Mouse (Mus musculus) CH12.LX (cell line): ENCODE data around the gene Rai14. TPM values are rescaled to one million over a fixed set of nuclear protein-coding genes. Genes with fewer than 3 reads are reported as not detected.

Experiments used
- DNase-seq: peaks from one replicate; pipeline ENCODE4 v3.0.0-alpha.2; 2013; ENCODE audit errors: extremely low read depth
- H3K27ac ChIP-seq: 2 replicates; pipeline ENCODE4 v1.5.1; 2012; ENCODE audit warnings: low read depth, mild to moderate bottlenecking, control low read depth, moderate library complexity; ENCODE audit not compliant: insufficient read depth
- H3K27me3 ChIP-seq: replicated peaks from 2 replicates; pipeline ENCODE3; 2012; ENCODE audit warnings: inconsistent platforms
- H3K36me3 ChIP-seq, 2 experiments: replicated peaks in 1 of 2; 2 replicates each; pipeline versions ENCODE3 to v1.6.1; 2012; ENCODE audit warnings: inconsistent platforms in 1 of 2, low read length in 1 of 2, mild to moderate bottlenecking in 1 of 2, mixed read lengths in 1 of 2, moderate library complexity in 1 of 2; ENCODE audit not compliant: control insufficient read depth in 1 of 2, insufficient read depth in 1 of 2
- H3K4me1 ChIP-seq, 2 experiments: 2 replicates each; pipeline ENCODE4 v1.6.1; 2012; ENCODE audit warnings: inconsistent platforms in 1 of 2, moderate library complexity in 1 of 2; ENCODE audit not compliant: insufficient read depth in 2 of 2, control insufficient read depth in 1 of 2
- H3K4me2 ChIP-seq: 2 replicates; pipeline ENCODE4 v1.6.1; 2012; ENCODE audit warnings: low read depth, mild to moderate bottlenecking, control low read depth; ENCODE audit not compliant: poor library complexity, insufficient read depth, severe bottlenecking
- H3K4me3 ChIP-seq, 3 experiments: fragments of 150-350 bp in 1 of 3; sonication (generic) in 1 of 3; replicated peaks in 1 of 3; 2 replicates each; pipeline versions ENCODE3 to v1.5.1; 2011 to 2012; ENCODE audit warnings: low read depth in 2 of 3, low read length in 2 of 3, mild to moderate bottlenecking in 2 of 3, moderate library complexity in 2 of 3, control low read depth in 1 of 3, improper control_type of control experiment in 1 of 3, inconsistent platforms in 1 of 3, mixed read lengths in 1 of 3; ENCODE audit not compliant: poor library complexity in 1 of 3
- H3K79me2 ChIP-seq: replicated peaks from 2 replicates; pipeline ENCODE4 v1.6.1; 2012; ENCODE audit warnings: mild to moderate bottlenecking, moderate library complexity; ENCODE audit not compliant: control insufficient read depth, poor library complexity, insufficient read depth, severe bottlenecking; ENCODE audit errors: extremely low read depth
- H3K9ac ChIP-seq: 2 replicates; pipeline ENCODE4 v1.6.1; 2012; ENCODE audit warnings: low read depth, mild to moderate bottlenecking, control low read depth, moderate library complexity; ENCODE audit not compliant: insufficient read depth
- H3K9me3 ChIP-seq: replicated peaks from 2 replicates; pipeline ENCODE3; 2012; ENCODE audit warnings: low read length, inconsistent platforms, mixed read lengths
- BHLHE40 ChIP-seq: IDR thresholded peaks from 2 replicates; pipeline ENCODE4 v1.6.1; 2011; ENCODE audit warnings: mild to moderate bottlenecking, low read depth, low read length, improper control_type of control experiment
- CHD2 ChIP-seq: IDR thresholded peaks from 2 replicates; pipeline ENCODE4 v1.6.1; 2011; ENCODE audit warnings: low read length, improper control_type of control experiment
- CTCF ChIP-seq, 2 experiments: IDR thresholded peaks in 1 of 2; conservative IDR thresholded peaks in 1 of 2; 2 replicates each; pipeline ENCODE4 v1.5.1; 2011 to 2012; ENCODE audit warnings: low read depth in 2 of 2, low read length in 2 of 2, improper control_type of control experiment in 1 of 2, inconsistent platforms in 1 of 2, mild to moderate bottlenecking in 1 of 2, moderate library complexity in 1 of 2
- E2F4 ChIP-seq: IDR thresholded peaks from 2 replicates; pipeline ENCODE4 v1.6.1; 2011; ENCODE audit warnings: low read depth, low read length, improper control_type of control experiment; ENCODE audit not compliant: insufficient replicate concordance
- EP300 ChIP-seq: IDR thresholded peaks from 2 replicates; pipeline ENCODE4 v1.6.1; 2011; ENCODE audit warnings: low read length, improper control_type of control experiment
- ETS1 ChIP-seq: conservative IDR thresholded peaks from 2 replicates; pipeline ENCODE4 v1.6.1; 2012; ENCODE audit warnings: low read depth, mild to moderate bottlenecking, inconsistent platforms, low read length, improper control_type of control experiment, moderate library complexity
- GABPA ChIP-seq: IDR thresholded peaks from 2 replicates; pipeline ENCODE4 v1.6.1; 2012; ENCODE audit warnings: low read depth, low read length, improper control_type of control experiment, inconsistent platforms; ENCODE audit not compliant: insufficient replicate concordance
- HCFC1 ChIP-seq: IDR thresholded peaks from 2 replicates; pipeline ENCODE4 v1.6.1; 2012; ENCODE audit warnings: low read depth, mild to moderate bottlenecking, inconsistent platforms, low read length, improper control_type of control experiment
- IRF4 ChIP-seq: IDR thresholded peaks from 2 replicates; pipeline ENCODE4 v1.6.1; 2014; ENCODE audit warnings: low read depth, mild to moderate bottlenecking, inconsistent platforms, low read length, improper control_type of control experiment
- JUN ChIP-seq: IDR thresholded peaks from 2 replicates; pipeline ENCODE4 v1.6.1; 2011; ENCODE audit warnings: low read depth, mild to moderate bottlenecking, low read length, improper control_type of control experiment, moderate library complexity; ENCODE audit not compliant: insufficient read depth
- JUND ChIP-seq: conservative IDR thresholded peaks from 2 replicates; pipeline ENCODE4 v1.6.1; 2011; ENCODE audit warnings: low read depth, low read length, improper control_type of control experiment
- KAT2A ChIP-seq: IDR thresholded peaks from 2 replicates; pipeline ENCODE4 v1.6.1; 2012; ENCODE audit warnings: low read length, improper control_type of control experiment, inconsistent platforms; ENCODE audit not compliant: insufficient replicate concordance
- MAFK ChIP-seq: IDR thresholded peaks from 2 replicates; pipeline ENCODE4 v1.6.1; 2011; ENCODE audit warnings: low read length, improper control_type of control experiment; ENCODE audit not compliant: insufficient replicate concordance
- MAX ChIP-seq: IDR thresholded peaks from 2 replicates; pipeline ENCODE4 v1.6.1; 2011; ENCODE audit warnings: low read length, improper control_type of control experiment
- MAZ ChIP-seq: IDR thresholded peaks from 2 replicates; pipeline ENCODE4 v1.6.1; 2012; ENCODE audit warnings: low read depth, mild to moderate bottlenecking, inconsistent platforms, low read length, improper control_type of control experiment, moderate library complexity
- MXI1 ChIP-seq: IDR thresholded peaks from 2 replicates; pipeline ENCODE4 v1.6.1; 2011; ENCODE audit warnings: mild to moderate bottlenecking, low read depth, low read length, improper control_type of control experiment
- NELFE ChIP-seq: IDR thresholded peaks from 2 replicates; pipeline ENCODE4 v1.6.1; 2011; ENCODE audit warnings: low read depth, low read length, improper control_type of control experiment
- POLR2A ChIP-seq: IDR thresholded peaks from 2 replicates; pipeline ENCODE4 v1.6.1; 2011; ENCODE audit warnings: low read depth, mild to moderate bottlenecking, improper control_type of control experiment, low read length
- POLR2AphosphoS2 ChIP-seq: IDR thresholded peaks from 2 replicates; pipeline ENCODE4 v1.6.1; 2011; ENCODE audit warnings: low read depth, low read length, improper control_type of control experiment
- RCOR1 ChIP-seq: conservative IDR thresholded peaks from 2 replicates; pipeline ENCODE4 v1.6.1; 2012; ENCODE audit warnings: low read depth, mild to moderate bottlenecking, inconsistent platforms, low read length, improper control_type of control experiment
- SIN3A ChIP-seq: IDR thresholded peaks from 2 replicates; pipeline ENCODE4 v1.6.1; 2012; ENCODE audit warnings: low read length, improper control_type of control experiment, inconsistent platforms
- TCF12 ChIP-seq: IDR thresholded peaks from 2 replicates; pipeline ENCODE4 v1.6.1; 2014; ENCODE audit warnings: low read depth, mild to moderate bottlenecking, inconsistent platforms, low read length, improper control_type of control experiment
- UBTF ChIP-seq: IDR thresholded peaks from 2 replicates; pipeline ENCODE4 v1.6.1; 2012; ENCODE audit warnings: low read depth, mild to moderate bottlenecking, inconsistent platforms, low read length, improper control_type of control experiment, moderate library complexity
- USF1 ChIP-seq: IDR thresholded peaks from 2 replicates; pipeline ENCODE4 v1.6.1; 2014; ENCODE audit warnings: low read depth, mild to moderate bottlenecking, inconsistent platforms, low read length, improper control_type of control experiment
- USF2 ChIP-seq: conservative IDR thresholded peaks from 2 replicates; pipeline ENCODE4 v1.6.1; 2011; ENCODE audit warnings: low read depth, low read length, improper control_type of control experiment
- ZC3H11A ChIP-seq: IDR thresholded peaks from 2 replicates; pipeline ENCODE4 v1.6.1; 2012; ENCODE audit warnings: low read depth, mild to moderate bottlenecking, inconsistent platforms, low read length, improper control_type of control experiment
- ZMIZ1 ChIP-seq: IDR thresholded peaks from 2 replicates; pipeline ENCODE4 v1.6.1; 2012; ENCODE audit warnings: low read depth, mild to moderate bottlenecking, inconsistent platforms, low read length, improper control_type of control experiment
- ZNF384 ChIP-seq: IDR thresholded peaks from 2 replicates; pipeline ENCODE4 v1.6.1; 2012; ENCODE audit warnings: low read depth, low read length, improper control_type of control experiment, inconsistent platforms
- dilution Hi-C: fragments of 300-500 bp; cut with MboI; formaldehyde crosslinking; loops from 2 replicates; pipeline ENCODE4 v1.14.3; 2020; ENCODE audit warnings: low sequenced_read_pairs; ENCODE audit not compliant: extremely low pct_unique_long_range_greater_than_20kb, extremely low pct_ligation_motif_present
- in situ Hi-C: fragments of 300-500 bp; cut with MboI; formaldehyde crosslinking; loops from 3 replicates; pipeline ENCODE4 v1.14.3; 2019; ENCODE audit warnings: low sequenced_read_pairs, low pct_ligation_motif_present, low pct_unique_long_range_greater_than_20kb, mixed read lengths
- polyA plus RNA-seq: library from polyadenylated mRNA; unstranded; fragments of >175 nt; gene quantifications from 2 replicates; pipeline ENCODE4 v1.2.1, GENCODE M21; 2012; ENCODE audit warnings: low read depth; ENCODE audit not compliant: insufficient read length
- total RNA-seq, 2 experiments: library from RNA; depleted of rRNA; stranded (reverse); fragments of 300-350 nt in 1 of 2; fragments of >200 nt in 1 of 2; gene quantifications; 2 replicates each; pipeline ENCODE4 v1.2.3; 2012 to 2014

The Rai14 gene
- total and polyA plus RNA-seq, 3 experiments: 7.5 to 14.1 (median 9.6) TPM

GRCm38 (mm10) chr15:10760006-10760405, 45.6 kb upstream of the Rai14 start:
- Histone ChIP-seq H3K9me3 (no peaks in the 10 kb centered on the region), H3K4me1 (no peaks in the 10 kb centered on the region), H3K27me3 (no peaks in the 10 kb centered on the region), H3K4me3 (no peak overlapping the region), H3K79me2 (no peaks in the 10 kb centered on the region), H3K4me2 (no peak overlapping the region), H3K27ac (no peak overlapping the region), H3K36me3 (no peaks in the 10 kb centered on the region), H3K9ac (no peak overlapping the region)
- no peak for DNase-seq
- in situ Hi-C loops: loop anchor here (10.0 kb wide), 1 partner anchor 65 kb away; no protein-coding TSS in a partner anchor
- dilution Hi-C loops: no loop called here
- TF ChIP-seq IRF4: no peak
- TF ChIP-seq ZNF384: no peak
- no peak for TF ChIP-seq ETS1
- no peak for TF ChIP-seq KAT2A
- TF ChIP-seq SIN3A: no peak
- no peak for TF ChIP-seq UBTF
- no peak for TF ChIP-seq POLR2AphosphoS2
- TF ChIP-seq CTCF (conservative IDR thresholded peaks at IDR 0.05 in 1 of 2, IDR thresholded peaks at IDR 0.05 in 1 of 2; ENCODE audit: low read depth in 2 of 2, low read length in 2 of 2): no peak
- no peak for TF ChIP-seq USF1
- no peak for TF ChIP-seq HCFC1
- no peak for TF ChIP-seq NELFE
- no peak for TF ChIP-seq ZC3H11A
- no peak for TF ChIP-seq TCF12
- no peak for TF ChIP-seq GABPA
- TF ChIP-seq BHLHE40: no peak
- no peak for TF ChIP-seq EP300
- no peak for TF ChIP-seq E2F4
- TF ChIP-seq MAZ: no peak
- TF ChIP-seq MAFK: no peak

DNA sequence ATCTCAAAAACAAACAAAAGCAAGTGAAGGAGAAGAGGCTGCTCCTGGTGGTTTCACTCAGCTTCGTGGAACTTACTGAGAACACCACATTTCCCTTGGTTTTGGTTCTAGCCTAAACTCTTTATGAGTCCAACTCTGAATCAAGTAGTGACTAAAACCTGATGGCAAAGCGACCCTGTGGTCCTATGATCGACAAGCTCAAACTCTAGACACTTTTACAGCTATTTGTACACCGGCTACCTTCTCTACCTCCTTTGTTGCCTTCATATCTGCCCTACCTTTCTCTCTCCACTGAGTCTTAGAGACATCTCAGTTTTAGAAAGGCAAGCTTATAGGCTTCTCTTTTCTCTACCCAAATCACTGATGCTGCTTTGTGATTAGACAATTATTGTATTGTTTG, 45.0 kb upstream of the Rai14 start:
- Histone ChIP-seq H3K9ac (no peak overlapping the region), H3K9me3 (no peaks in the 10 kb centered on the region), H3K36me3 (no peaks in the 10 kb centered on the region), H3K79me2 (no peaks in the 10 kb centered on the region), H3K27ac (no peak overlapping the region), H3K4me3 (no peak overlapping the region), H3K4me2 (no peak overlapping the region), H3K4me1 (no peaks in the 10 kb centered on the region), H3K27me3 (no peaks in the 10 kb centered on the region)
- no peak for DNase-seq
- no peak for TF ChIP-seq MAX
- no peak for TF ChIP-seq POLR2A
- no peak for TF ChIP-seq MXI1
- TF ChIP-seq RCOR1: no peak
- TF ChIP-seq CHD2: no peak
- no peak for TF ChIP-seq ZNF384
- no peak for TF ChIP-seq IRF4
- TF ChIP-seq MAZ: no peak
- no peak for TF ChIP-seq USF2
- TF ChIP-seq GABPA: no peak
- no peak for TF ChIP-seq BHLHE40
- TF ChIP-seq JUN: no peak
- TF ChIP-seq ZMIZ1: no peak
- TF ChIP-seq JUND: no peak
- dilution Hi-C loops (no loop called here), in situ Hi-C loops (no loop called here)
